Mouse (Mus musculus): ENCODE data around the gene C1qa.

Gene C1qa

DNA sequence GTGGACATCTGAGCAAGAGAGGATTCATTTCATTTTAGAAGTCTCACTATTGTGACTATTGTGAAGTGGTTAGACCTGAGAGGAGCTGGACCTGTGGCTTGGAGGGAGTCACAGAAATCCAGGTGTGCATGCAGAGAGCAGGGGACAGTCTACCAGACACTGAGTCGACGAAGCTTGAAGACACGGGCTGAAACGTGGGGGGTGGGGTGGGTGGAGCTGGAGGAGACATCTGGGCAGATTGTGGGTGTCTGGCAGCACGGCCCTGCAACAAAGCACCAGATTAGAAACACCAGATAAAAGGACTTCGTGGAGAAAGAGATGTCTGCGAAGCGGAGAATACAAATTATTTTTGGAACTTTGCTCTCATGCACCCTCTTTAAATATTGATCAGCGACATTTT, 35.1 kb downstream of the C1qa start:
- no peak for DNase-seq (ENCODE audit: low read depth, low spot score)

DNA sequence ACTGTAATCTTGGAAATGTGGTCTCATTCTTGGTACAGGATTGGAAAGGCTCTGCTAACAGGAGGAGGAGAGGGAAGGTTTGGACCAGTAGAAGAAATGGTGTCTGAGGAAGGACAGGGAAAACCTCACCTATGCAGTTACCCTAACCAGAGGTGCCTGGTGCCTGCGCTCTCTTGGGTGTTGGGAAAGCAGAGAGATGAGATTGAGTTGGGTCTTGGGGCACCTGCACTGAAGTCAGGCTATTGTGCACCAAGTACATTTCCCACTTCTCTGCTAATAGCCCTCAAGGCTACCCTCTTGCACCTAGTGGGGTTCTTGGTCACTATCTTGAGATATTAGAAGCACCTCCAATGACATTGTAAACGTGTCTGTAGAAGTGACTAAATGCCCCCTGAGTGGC, 36.2 kb downstream of the C1qa start:
- no peak for DNase-seq (ENCODE audit: low read depth, low spot score)

DNA sequence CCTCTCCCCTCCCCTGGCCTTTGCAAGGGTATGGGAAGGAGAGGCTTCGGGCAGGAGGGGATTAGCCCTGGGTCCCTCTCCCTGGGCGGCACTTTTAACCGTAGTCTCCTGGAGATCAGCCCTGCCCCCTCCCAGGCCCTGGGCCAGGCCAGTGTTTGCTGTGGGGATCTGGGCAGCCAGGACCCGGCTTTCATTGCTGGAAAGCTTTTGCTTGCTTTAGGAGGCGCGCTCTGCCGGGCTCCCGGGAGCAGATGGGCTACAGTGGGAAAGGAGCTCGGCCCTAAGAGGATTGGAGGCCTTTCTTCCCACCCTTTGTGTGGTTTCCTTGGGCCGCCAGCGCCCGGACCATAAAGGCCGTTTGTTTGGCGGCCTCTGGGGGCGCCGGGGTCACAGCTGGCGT, 36.8 kb downstream of the C1qa start:
- DNase-seq (ENCODE audit: low read depth, low spot score), result no peak

GRCm38 (mm10) chr4:136860022-136860421, 38.6 kb downstream of the C1qa start:
- no peak for DNase-seq (ENCODE audit: low read depth, low spot score)

DNA sequence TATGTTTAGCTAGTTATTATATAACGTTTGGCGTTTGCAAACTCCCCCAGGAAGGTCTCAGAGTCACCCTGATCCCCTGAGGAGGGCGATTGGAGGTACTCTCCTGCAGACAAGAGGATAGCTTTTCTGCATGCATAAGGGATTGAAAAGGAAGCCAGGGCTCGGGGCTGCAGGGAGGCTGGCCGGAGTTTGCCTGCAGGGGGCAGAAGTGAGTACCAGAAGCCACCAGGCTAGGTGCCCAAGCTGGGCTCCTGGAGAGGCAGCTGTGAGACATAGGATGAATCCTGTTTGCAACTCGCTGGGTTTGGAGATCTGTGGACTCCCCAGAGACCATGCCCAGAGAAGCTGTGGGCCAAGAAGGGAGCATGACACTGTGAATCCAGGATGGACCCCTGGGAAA, 43.5 kb downstream of the C1qa start:
- DNase-seq (ENCODE audit: low read depth, low spot score), result no peak

GRCm38 (mm10) chr4:136852989-136853388, 45.6 kb downstream of the C1qa start:
- no peak for DNase-seq (ENCODE audit: low read depth, low spot score)

DNA sequence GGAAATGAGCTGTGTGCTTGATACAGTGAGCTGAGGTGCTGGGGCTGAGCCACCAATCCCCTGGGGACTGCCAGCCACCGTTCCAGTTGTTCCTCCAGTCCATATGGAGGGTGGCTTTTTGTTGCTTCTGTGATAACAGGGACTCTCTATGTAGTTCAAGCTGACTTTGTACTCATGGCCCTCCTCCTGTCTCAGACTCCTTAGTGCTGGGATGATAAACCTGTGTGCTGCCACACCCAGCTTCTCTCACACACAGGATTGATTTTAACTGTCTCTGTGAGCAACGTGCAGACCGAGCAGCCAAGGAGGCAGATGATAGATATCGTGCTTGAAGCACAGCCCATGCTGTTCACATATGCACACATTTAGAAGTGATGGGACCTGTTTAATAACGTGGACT, 46.5 kb downstream of the C1qa start:
- DNase-seq (ENCODE audit: low read depth, low spot score), result no peak

- no peak for DNase-seq (ENCODE audit: low read depth, low spot score)
Observed at GRCm38 (mm10) chr4:136848565-136848964, 50.0 kb downstream of the C1qa start.

- DNase-seq (ENCODE audit: low read depth, low spot score), result no peak
Observed at GRCm38 (mm10) chr4:136847166-136847565, 51.4 kb downstream of the C1qa start.
